Mouse (Mus musculus) left cerebral cortex, postnatal 25 days (tissue): Measurements from ENCODE around the gene Atp2a1. TPM values are rescaled to one million over a fixed set of nuclear protein-coding genes. Genes with fewer than 3 reads are reported as not detected.

Experiments
- total RNA-seq, 2 experiments: library from RNA; stranded (reverse); gene quantifications; 2 replicates each; pipeline ENCODE4 v1.2.3; 2021

Atp2a1 gene
- total RNA-seq, 2 experiments from 2014 or later: 0.32 to 0.39 TPM

Other genes with a start within 250 kb of the Atp2a1 start
- gene Sbk1, start 190.5 kb downstream of the Atp2a1 start, total RNA-seq: 10 to 100 TPM; 75.6 to 82.4 TPM
- under 1 TPM; 0.64 to 0.76 TPM for gene Lat, start 93.5 kb downstream of the Atp2a1 start, total RNA-seq
- gene Spns1, start 85.7 kb downstream of the Atp2a1 start, total RNA-seq: 10 to 100 TPM; 87.9 to 97.7 TPM
- 1 to 10 TPM; 5.4 to 6.5 TPM for gene Nfatc2ip, start 66.4 kb downstream of the Atp2a1 start, total RNA-seq
- not detected for gene Cd19, start 48.2 kb downstream of the Atp2a1 start, total RNA-seq
- gene Rabep2, start 34.3 kb downstream of the Atp2a1 start, total RNA-seq: 10 to 100 TPM; 10.8 to 14.4 TPM
- 10 to 100 TPM; 74.1 to 78.9 TPM for gene Sh2b1, start 12.3 kb upstream of the Atp2a1 start, total RNA-seq
- gene Tufm, start 24.3 kb upstream of the Atp2a1 start, total RNA-seq: 10 to 100 TPM; 76.3 to 92.6 TPM
- 100 to 1,000 TPM; 114 TPM for gene Atxn2l, start 40.3 kb upstream of the Atp2a1 start, total RNA-seq
- 100 to 1,000 TPM; 176 to 188 TPM for gene Eif3c, start 103.3 kb upstream of the Atp2a1 start, total RNA-seq
- under 1 TPM; 0.39 to 0.53 TPM for gene Apobr, start 121.8 kb upstream of the Atp2a1 start, total RNA-seq
- 10 to 100 TPM; 21.3 to 35.1 TPM for gene Cln3, start 122.7 kb upstream of the Atp2a1 start, total RNA-seq
- gene Il27, start 131.8 kb upstream of the Atp2a1 start, total RNA-seq: not detected
- 10 to 100 TPM; 15.7 to 22.1 TPM for gene Nupr1, start 167.8 kb upstream of the Atp2a1 start, total RNA-seq
- 10 to 100 TPM; 31.1 to 35.4 TPM for gene Sgf29, start 186.2 kb upstream of the Atp2a1 start, total RNA-seq
- gene Sult1a1, start 213.3 kb upstream of the Atp2a1 start, total RNA-seq: 10 to 100 TPM; 11.7 to 19.3 TPM
- 100 to 1,000 TPM in 1 of 2 experiments, 10 to 100 TPM in 1; 92.0 to 102 TPM for gene Bola2, start 232.3 kb upstream of the Atp2a1 start, total RNA-seq
- gene Slx1b, start 232.7 kb upstream of the Atp2a1 start, total RNA-seq: 10 to 100 TPM; 14.4 to 17.0 TPM
- gene Coro1a, start 244.7 kb upstream of the Atp2a1 start, total RNA-seq: 100 to 1,000 TPM; 163 to 167 TPM